Mouse (Mus musculus) frontal cortex, postnatal 10 days (tissue): ENCODE measurements at regions not wholly inside any gene's neighbourhood (a gene's known extent, or its start where the extent isn't known, plus 50 kb on each side); places are given as distances from the start of the nearest gene placed in this dataset.
"Not testable (repeated sequence)": the region's sequence is repeated elsewhere in the genome, so short reads cannot be mapped to it uniquely, and the experiment has no call there.

Experiments used
- DNase-seq, 2 experiments: peaks; one replicate each; pipeline ENCODE4 v3.0.0; 2022; ENCODE audit warnings: low spot score in 2 of 2, mixed read lengths in 1 of 2

DNA sequence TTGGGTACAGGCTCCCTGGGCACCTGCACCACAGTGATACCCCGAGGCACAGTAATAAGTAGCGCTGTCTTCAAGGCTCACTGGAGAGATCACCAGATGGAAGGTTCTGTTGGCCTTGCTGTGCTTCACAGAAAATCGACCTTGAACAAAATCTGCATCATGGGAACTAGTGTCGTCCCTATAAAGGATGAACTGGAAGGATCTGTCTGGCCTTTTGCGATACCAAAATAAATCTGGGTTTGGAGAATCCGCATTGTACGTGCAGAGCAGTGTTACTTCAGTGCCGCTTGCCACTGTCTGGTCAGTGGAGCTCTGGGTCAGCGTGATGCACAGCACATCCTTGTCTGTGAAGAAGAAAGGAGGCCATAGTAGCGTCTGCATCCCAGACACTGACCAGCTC, 105.3 kb downstream of the Dad1 start:
- DNase-seq = no peak

DNA sequence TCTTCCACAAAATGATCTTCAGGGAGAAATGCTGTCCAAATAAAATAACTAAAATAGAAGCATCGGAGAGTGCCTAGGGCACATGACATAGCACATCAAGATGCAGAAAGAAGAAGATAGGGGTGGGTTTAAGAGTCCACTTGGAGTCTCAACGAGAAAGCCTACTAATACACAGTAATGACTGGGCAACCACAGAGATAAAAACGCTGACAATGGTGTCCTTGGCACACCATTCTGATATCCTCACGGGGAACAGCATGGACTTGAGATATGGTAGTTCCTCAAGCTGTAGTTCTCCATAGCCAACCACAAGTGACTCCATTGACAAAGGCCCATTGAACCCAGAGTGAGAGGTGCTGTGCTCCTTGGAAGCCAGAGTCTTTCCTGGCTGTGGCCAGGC, 105.8 kb downstream of the Dad1 start:
- DNase-seq = no peak

DNA sequence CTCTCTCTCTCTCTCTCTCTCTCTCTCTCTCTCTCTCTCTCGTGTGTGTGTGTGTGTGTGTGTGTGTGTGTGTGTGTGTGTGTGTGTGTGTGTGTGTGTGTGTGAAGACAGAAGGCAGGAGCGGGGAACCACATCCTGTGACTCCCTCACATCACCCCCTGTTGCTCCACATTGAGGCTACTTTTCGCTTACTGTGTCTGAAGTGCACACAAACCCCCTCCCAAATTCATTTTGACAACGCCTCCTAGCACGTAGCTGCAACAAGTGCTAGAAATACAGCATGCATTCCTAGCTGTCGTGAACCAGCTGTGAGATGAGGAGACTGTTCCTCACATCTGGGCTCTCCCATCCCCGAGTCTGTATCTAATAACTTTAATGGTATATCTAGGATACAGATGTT, 106.4 kb downstream of the Dad1 start:
- no peak for DNase-seq

DNA sequence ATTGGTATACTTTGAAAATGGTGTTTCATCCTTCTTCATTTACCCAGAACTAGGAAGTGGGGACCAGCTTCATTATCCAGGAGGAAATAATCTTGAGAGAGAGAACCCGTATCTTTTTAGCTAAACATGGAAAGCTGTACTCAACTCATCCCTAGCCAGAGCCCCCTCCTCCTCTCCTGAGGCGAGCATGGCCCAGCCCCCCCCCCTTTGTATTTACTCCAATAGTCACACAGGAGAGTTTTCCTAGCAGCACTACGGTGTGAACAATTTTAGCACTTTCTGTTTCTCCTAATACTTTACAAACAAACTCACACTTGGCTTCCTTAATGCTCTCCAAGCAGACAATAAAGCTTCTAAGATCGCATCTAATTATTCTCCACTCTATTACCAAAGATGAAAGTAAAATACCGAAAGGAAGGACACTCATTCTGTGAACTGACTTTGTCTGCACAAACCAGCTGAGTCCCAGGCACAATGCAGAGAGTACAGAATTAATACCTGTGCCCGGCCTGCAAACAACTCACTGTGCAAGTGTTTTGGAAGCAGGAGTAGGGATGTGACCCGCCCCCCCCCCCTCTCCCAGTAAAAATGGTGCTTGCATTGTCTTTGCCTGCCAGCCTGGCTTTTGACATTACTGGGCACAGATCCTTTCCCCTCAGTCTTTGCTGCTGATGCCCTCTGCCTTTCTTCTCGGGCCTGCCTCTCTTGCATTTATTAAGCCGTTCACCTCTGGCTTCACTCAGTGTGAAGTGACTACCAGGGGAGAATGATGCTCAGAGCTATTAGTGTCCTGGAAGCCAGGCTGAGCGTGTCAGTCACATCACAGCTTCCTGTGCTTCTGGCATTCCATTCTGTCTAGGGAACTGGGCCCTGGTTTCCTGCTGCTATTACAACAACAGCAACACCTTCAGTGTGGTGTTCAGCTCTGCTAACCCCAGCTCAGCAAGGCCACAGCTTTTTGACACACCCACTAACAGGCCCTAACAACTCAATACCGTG, 107.9 kb downstream of the Dad1 start:
- DNase-seq = no peak

DNA sequence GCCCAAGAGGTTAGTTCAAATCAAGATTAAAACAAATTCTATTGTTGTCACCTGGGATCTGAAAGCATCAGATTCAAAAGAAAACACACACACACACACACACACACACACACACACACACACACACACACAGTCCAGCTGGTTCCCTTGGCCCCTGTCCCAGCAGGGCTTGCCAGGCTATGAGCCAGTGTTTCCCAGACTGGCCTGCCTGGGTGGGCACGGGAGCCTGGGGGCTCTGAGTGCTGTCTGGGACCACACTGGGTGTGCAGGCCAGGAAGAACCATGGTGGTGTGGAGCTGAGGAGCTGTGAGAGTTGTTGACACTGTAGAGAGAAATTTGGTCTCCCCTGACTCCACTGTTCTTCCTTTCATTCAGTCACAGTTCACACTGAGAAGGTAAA, 110.1 kb downstream of the Dad1 start:
- DNase-seq = peak; percentile 15 to 40

DNA sequence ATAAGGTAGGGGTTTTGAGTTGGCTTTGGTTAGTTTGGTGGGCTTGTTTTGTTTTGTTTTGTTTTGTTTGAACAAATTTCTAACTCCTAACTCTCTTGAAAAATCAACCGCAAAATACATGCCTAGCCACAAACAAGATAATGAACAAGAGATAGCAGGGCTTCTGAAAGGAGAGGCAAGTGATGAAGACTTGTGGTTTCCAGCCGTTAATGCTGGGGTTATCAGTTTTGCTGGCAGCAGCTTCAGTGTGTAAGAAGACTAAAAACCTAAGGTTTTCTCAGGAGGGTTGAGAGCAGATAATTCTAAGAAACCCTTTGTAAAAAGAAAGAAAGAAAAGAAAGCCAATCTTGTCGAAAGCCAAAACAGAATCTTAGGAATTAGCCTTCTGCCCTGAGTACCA, 115.6 kb downstream of the Dad1 start:
- no peak for DNase-seq

DNA sequence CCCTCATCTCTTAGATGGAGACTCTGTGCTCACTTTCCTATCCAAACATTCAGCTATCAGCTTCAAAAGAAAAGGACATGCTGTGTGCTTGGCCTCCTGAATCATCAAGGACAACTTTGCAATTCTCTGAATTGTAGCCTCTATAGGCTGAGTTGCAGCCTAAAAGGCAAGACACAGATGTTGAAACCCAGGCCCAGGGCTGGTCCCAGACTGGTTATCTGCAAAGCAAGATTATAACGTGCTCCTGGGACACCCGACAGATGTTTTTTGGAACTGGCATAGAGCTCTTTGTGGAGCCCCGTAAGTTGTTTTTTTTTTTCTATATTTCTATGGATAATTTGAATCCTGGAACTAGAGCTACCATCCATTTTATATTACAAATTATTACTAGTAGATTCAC, 117.4 kb downstream of the Dad1 start:
- no peak for DNase-seq

DNA sequence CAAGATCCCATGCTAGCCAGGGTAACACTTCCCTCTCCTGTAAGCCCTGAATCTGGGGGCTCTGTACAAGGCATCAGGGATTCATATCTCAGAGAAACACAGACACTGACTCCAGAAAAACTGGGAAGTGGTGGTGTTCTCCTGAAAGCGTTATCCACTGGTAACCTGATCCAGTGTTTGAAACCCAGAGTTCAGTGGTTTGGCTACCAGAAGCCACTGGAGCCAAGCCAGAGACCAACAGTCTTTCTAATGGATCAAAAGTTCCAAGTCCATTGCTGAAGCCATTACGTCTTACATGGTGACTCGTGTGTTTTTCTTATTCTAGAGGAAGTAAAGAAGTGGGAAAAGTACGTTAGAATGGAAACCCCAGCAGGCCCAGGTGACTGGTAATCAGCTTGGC, 125.6 kb downstream of the Dad1 start:
- no peak for DNase-seq

DNA sequence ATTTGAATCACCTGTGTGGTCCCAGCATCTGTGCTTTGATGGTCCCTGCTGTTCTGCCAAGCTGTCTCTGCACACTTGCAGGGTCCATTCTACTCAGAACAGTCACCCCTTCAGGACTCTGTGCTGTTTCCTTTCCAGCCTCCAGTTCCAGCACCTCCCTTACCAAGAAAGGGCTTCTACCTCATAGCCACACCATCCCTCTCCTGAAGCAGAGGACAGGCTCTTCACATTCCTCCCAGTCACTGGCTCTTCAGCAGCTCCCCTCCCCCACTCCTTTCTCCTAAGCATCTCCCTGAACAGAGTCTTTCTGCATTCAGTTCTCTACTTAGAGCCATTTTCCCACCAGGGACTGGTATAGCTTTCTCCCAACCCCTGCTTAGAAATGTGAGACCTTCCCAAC, 128.4 kb downstream of the Dad1 start:
- no peak for DNase-seq

DNA sequence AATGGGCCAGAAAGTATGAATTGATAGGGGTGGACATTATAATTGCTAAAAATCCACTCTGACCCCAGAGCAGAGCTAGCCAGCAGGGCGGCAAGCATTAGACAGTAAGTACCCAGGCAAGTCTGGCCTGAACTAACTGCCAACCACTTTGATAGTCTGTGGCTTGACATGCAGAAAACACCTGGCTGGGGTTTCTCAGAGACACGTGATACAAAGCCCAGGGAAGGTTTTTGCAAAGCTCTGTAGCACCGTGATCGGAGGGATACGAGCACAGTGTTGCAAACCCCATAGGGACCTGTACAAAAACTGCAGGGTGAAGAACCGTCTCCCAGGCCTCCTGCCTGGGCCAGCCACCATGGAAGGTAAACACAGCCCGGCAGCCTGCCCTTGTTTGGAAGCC, 131.9 kb downstream of the Dad1 start:
- DNase-seq = no peak

DNA sequence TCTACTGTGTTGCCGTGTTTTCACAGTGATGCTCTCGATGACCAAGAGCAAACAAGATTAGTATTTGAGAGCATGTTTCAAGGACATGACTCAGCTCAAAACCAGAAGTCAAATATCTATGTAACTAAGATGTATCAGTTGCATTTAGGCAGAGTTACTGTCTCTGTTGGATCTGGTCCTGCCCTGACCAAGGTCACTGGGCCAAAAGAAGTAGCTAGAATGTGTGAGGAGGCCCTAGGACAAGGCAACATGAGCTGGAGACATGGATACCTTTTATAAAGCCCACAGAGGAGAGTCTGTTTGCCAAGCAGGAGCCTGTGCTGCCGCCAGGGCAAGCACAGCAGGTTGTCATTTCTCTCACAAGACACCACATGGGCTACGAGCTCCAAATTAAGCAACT, 132.6 kb downstream of the Dad1 start:
- no peak for DNase-seq

DNA sequence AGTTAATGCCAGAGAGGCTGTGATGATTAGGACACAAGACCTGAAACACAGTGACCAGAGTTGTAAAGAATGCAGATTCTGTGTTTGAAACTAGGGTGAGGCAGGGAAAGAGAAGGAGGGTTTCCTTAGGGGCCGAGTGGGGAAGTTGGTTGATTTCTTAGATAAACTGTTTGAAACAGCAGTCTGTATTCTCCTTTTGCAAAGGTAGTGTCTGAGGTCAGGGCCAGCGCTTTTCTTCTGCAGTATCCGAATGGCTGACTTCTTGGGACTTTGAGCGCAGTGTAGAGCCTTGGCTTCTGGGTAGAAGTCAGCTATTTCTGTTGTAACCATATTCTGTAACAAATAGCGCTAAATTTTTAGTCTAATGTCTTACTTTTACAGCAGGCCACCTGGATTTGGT, 133.7 kb downstream of the Dad1 start:
- DNase-seq = no peak

DNA sequence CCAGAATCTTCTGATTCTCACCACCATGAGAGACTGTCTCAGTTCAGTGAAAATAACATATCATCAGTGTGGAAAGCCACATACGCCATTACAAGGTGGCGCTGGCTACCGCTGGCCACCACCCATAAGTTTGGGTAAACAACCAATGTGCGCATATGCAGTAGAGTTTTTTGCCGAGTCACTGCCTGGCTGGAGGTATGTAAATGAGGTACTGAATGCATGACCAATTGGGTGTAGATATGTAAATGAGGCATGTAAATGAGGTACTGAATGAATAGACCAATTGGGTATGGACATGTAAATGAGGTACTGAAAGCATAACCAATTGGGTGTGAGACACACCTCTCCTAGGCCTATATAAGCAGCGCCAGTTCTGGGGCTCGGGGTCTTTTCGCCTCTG, 136.3 kb downstream of the Dad1 start:
- DNase-seq = not testable (repeated sequence)

DNA sequence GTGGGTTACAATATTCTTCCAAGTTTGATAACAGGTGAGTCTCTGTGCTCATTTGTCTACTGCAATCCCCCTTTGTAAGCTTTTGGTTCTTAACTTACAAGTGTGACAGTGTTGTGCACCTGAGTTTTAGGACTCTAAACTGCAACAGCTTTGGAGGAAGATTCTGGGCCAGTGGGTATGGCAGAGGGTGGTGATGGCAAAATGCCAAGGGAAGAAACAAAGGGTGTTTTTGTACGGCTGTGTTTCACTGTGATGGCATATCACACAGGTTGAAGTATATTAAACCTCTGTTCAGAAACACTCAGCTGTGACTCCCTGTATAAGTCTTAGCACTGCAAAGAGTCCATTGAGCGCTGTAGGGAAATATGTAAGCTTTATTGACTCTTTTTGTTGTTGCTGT, 140.7 kb downstream of the Dad1 start:
- DNase-seq = no peak

DNA sequence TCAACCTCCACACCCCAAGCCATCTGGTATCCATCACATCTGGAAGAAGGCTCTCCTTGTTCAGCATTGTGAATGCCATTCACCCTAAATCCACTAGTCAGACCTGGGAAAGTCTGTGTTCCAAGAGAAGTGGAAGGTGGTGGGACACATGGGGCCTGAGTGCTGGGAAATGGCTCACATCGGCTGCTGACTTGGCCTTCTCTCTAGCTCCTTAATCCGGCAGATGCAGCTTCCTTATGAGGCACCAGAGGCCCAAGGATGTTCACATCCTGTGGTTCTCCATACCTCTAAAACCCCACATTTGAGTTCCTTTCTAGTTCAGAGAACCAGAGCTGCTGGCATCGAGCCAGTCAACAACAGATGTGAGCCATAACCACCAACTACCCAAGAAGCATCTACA, 142.9 kb downstream of the Dad1 start:
- DNase-seq = no peak

DNA sequence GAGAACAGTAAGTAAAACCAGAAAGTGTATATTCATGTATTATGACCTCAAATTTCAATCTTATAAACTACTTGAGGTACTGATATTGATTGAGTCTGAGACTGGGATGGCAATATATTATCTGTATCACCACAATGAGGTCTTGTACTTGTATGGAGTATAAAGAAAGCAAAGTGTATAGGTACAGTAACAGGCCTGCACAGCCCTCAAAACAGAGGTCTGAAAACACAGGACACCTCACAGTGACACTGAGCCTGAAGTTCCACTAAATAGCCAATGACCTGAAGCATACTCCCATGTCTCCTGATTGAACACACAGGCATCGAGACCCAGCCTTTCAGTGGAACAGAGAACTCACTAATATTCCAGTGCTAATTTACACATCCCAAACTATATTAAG, 144.8 kb downstream of the Dad1 start:
- no peak for DNase-seq

DNA sequence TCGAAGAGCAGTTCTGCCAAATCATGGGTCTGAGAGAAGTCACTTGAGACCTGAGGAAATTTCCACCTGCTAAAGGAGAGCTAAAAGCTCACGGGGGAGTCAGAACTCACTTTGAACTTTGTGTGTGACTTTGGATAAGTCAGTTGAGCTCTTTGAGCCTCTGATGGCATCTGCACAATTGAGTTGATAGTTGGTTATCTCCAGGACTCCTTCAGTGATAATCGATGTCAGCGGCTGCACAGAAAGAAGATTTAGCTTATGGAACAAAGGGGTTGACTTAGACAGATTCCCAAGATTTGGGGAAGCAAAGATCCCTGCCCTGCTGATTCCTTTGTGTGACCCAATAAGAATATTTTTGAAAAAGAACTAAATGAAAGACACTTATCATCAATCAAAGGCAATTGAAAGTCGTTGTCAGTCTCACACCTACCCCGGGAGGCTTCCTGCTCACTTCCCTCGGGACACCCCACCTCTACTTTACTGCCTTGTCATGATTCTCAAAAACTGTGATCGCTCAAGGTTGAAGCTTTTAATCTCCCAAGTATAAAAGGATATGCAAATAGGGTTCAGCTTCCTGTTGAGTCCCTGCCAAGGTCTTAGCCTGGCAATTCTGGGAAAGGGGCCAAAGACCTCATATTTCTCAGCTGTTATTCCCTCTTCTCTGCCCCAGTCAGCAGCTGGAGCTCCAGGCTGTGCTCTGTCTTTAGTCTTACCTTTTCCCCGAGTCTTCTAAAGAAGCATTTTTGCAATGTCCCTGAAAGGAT, 145.4 kb downstream of the Dad1 start:
- peak in 1 of 2 experiments; percentile 33 for DNase-seq

DNA sequence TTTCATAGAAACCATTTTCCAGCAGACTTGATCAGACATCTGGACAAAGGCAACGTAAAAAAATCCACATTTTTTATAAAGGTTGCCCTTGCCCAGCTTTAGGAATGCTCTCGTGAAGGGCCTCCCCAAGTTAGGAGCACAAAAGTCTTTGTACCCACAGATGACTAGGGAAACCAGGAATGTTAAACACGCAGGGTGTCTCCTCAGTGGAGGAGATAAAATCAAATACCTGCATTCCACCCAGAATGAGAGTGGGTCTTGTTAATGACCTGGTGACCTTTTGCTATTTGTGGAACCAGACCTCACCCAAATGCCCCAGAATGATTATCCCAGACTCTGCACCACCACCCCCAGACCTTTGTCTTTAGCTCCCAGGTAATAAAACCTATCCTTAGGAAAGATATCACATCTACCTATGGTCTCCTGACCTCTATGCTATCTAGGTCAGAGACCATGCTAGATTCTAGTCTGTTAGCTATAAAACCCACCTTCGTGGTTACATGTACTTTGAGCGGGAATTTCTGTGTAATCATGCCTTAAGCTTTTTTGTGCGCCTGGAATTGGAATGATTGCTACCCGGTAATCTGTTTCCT, 146.6 kb downstream of the Dad1 start:
- DNase-seq = no peak

DNA sequence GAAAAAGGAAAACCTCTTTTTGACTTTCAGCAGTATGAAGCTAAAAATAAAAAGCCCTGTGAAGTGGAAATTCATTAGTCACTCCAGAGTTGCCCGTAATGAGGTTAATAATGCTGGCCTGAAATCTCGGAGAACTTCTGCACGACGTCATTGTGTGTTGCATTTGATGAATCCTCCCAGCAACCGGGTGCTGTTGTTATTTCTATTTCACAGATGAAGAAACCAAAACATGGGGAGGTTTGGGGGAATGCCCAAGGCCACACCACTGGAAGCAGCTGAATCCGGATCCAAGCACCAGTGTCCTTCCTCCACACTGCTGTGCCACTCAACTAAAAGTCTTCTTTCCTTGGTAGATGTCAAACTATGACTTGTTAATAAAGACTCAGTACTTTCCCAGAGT, 149.7 kb downstream of the Dad1 start:
- no peak for DNase-seq

DNA sequence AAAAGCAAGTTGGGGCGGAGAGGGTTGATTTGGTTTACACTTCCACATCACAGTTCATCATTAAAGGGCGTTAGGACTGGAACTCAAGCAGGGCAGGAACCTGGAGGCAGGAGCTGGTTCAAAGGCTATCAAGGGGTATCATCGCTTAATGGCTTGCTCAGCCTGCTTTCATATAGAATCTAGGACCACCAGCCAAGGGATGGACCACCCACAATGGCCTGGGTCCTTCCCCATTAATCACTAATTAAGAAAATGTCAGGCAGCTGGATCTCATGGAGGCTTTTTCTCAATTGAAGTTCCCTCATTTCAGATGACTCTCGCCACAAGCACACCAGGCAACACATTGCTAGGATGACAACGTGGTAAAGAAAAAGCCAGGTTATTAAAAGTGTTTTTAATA, 150.4 kb downstream of the Dad1 start:
- no peak for DNase-seq

DNA sequence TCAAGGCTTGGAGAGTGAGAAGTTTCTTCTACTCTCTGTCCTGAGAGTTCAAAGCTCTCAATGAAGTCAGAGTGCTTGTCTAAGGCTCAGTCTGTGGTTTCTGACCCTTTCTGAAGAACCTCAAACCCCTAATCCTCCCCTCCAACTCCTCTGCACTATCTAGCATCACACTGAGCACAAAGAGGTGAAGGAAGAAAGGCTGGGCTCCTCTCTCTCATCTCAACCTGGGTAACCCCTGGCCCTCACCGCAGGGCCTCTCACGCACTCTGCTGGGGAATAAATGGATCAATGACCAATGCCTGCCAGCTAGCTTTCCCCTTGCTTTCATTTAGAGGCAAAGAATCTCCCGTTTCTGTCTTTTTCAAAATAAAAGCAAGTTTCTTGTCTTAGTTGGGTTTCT, 150.8 kb downstream of the Dad1 start:
- DNase-seq = no peak

DNA sequence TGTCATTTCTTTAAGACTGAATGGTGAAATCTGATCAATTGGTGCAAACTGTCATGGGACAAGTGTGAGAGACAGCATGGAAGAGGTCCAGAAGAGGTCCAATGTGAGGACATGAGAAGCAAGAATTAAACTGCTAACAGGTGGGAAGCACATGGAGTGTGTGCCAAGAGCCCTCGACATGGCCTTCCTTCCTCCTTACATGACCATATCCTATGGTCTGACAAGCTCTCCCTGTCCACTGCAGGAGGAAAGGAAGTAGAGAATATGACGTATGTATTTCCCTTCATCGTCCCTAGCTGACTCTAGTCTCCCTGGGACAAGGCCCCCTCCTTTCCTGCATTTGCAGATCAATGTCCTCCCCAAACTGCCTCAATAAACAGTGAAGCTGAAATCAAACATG, 152.1 kb downstream of the Dad1 start:
- DNase-seq = no peak

DNA sequence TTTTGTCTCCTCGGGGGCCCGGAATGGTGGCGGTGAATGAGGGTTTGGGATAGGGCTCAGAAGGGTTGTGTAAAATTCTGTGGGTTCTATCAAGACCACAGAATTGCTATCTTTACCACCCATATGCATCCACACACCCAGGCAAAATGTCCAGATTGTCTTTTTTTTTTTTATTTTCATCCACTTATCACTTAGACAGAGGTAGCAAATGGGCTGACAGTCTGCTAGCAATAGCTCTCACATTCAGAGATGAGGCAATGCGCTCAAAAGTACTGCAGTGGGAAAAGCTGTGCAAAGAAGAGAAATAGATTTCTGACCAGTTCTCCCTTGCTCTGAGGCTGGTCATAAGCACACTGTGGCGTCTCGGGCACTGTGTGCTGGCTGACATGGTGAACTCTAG, 154.5 kb downstream of the Dad1 start:
- DNase-seq = no peak
